Mouse (Mus musculus): ENCODE results near the gene Clcc1. TPM values are rescaled to one million over a fixed set of nuclear protein-coding genes. Genes with fewer than 3 reads are reported as not detected.

The Clcc1 gene
- polyA plus RNA-seq, 1 experiment = 21.4 TPM

- 64% methylated on average over 3 of the region's 3 CpGs for WGBS
- TF ChIP-seq POLR2A (IDR thresholded peaks at IDR 0.05; ENCODE audit: low read depth, low read length) (no peak), CTCF (IDR thresholded peaks at IDR 0.05; ENCODE audit: extremely low read depth, insufficient read depth, insufficient read length, insufficient replicate concordance) (no peak)
- Histone ChIP-seq H3K27me3 (ENCODE audit: control insufficient read depth, insufficient read depth, low read length) (peaks cover 9% of the 10 kb centered on the region), H3K36me3 (ENCODE audit: control insufficient read depth, insufficient read depth, low read length) (no peaks in the 10 kb centered on the region), H3K27ac (ENCODE audit: insufficient read depth, low read length) (no peak overlapping the region), H3K4me1 (ENCODE audit: control insufficient read depth, insufficient read depth, insufficient read length) (peaks cover 3% of the 10 kb centered on the region; the same call in 1 of the 2 replicates), H3K4me3 (ENCODE audit: extremely low read depth, insufficient read depth, insufficient read length) (no peak overlapping the region)
- no peak for DNase-seq (ENCODE audit: low read depth in 1 of 2, low spot score in 2 of 2)
Observed at GRCm38 (mm10) chr3:108719761-108720160, 66.0 kb downstream of the Clcc1 start.

- Histone ChIP-seq H3K4me1 (ENCODE audit: control insufficient read depth, insufficient read depth, insufficient read length) (peaks cover 3% of the 10 kb centered on the region; the same call in 1 of the 2 replicates), H3K4me3 (ENCODE audit: extremely low read depth, insufficient read depth, insufficient read length) (peak overlapping the region; percentile 77), H3K27me3 (ENCODE audit: control insufficient read depth, insufficient read depth, low read length) (peaks cover 9% of the 10 kb centered on the region), H3K36me3 (ENCODE audit: control insufficient read depth, insufficient read depth, low read length) (no peaks in the 10 kb centered on the region), H3K27ac (ENCODE audit: insufficient read depth, low read length) (no peak overlapping the region)
- TF ChIP-seq POLR2A (IDR thresholded peaks at IDR 0.05; ENCODE audit: low read depth, low read length) (no peak), CTCF (IDR thresholded peaks at IDR 0.05; ENCODE audit: extremely low read depth, insufficient read depth, insufficient read length, insufficient replicate concordance) (no peak)
- DNase-seq (ENCODE audit: low read depth in 1 of 2, low spot score in 2 of 2) = no peak
- 4% methylated on average over 44 of the region's 44 CpGs for WGBS
Observed at GRCm38 (mm10) chr3:108721076-108721991, 67.6 kb downstream of the Clcc1 start.

GRCm38 (mm10) chr3:108722036-108722872, 68.5 kb downstream of the Clcc1 start, which contains the start of gene Gpsm2:
Gene Gpsm2, minus strand, starts transcription at chr3:108722309.
- Histone ChIP-seq H3K27me3 (ENCODE audit: control insufficient read depth, insufficient read depth, low read length) (peaks cover 9% of the 10 kb centered on the region), H3K27ac (ENCODE audit: insufficient read depth, low read length) (no peak within 1 kb of the TSS), H3K36me3 (ENCODE audit: control insufficient read depth, insufficient read depth, low read length) (no peaks in the 10 kb centered on the region), H3K4me3 (ENCODE audit: extremely low read depth, insufficient read depth, insufficient read length) (peak within 1 kb of the TSS; percentile 77), H3K4me1 (ENCODE audit: control insufficient read depth, insufficient read depth, insufficient read length) (peaks cover 3% of the 10 kb centered on the region; the same call in 1 of the 2 replicates)
- peak; percentile 64 to 86 for DNase-seq (ENCODE audit: low read depth in 1 of 2, low spot score in 2 of 2)
- TF ChIP-seq CTCF (IDR thresholded peaks at IDR 0.05; ENCODE audit: extremely low read depth, insufficient read depth, insufficient read length, insufficient replicate concordance) (no peak), POLR2A (IDR thresholded peaks at IDR 0.05; ENCODE audit: low read depth, low read length) (no peak)
- 8% methylated on average over 52 of the region's 53 CpGs for WGBS

- Histone ChIP-seq H3K27me3 (ENCODE audit: control insufficient read depth, insufficient read depth, low read length) (peaks cover 9% of the 10 kb centered on the region), H3K27ac (ENCODE audit: insufficient read depth, low read length) (no peak overlapping the region)
- WGBS = 65% methylated on average over 7 of the region's 7 CpGs
Observed at GRCm38 (mm10) chr3:108726413-108726812, 72.7 kb downstream of the Clcc1 start.

GRCm38 (mm10) chr3:108727344-108727743, 73.6 kb downstream of the Clcc1 start:
- no peak for DNase-seq (ENCODE audit: low read depth in 1 of 2, low spot score in 2 of 2)
- no peak overlapping the region for H3K4me3 ChIP-seq (ENCODE audit: extremely low read depth, insufficient read depth, insufficient read length)
- no peaks in the 10 kb centered on the region for H3K4me1 ChIP-seq (ENCODE audit: control insufficient read depth, insufficient read depth, insufficient read length)
- H3K36me3 ChIP-seq (ENCODE audit: control insufficient read depth, insufficient read depth, low read length) = no peaks in the 10 kb centered on the region
- H3K27ac ChIP-seq (ENCODE audit: insufficient read depth, low read length) = no peak overlapping the region
- H3K27me3 ChIP-seq (ENCODE audit: control insufficient read depth, insufficient read depth, low read length) = peaks cover 4% of the 10 kb centered on the region
- TF ChIP-seq POLR2A (IDR thresholded peaks at IDR 0.05; ENCODE audit: low read depth, low read length) (no peak), CTCF (IDR thresholded peaks at IDR 0.05; ENCODE audit: extremely low read depth, insufficient read depth, insufficient read length, insufficient replicate concordance) (no peak)

More at GRCm38 (mm10) chr3:108726413-108726812, 72.7 kb downstream of the Clcc1 start:
- H3K4me1 ChIP-seq (ENCODE audit: control insufficient read depth, insufficient read depth, insufficient read length) = no peaks in the 10 kb centered on the region
- DNase-seq (ENCODE audit: low read depth in 1 of 2, low spot score in 2 of 2) = no peak
- TF ChIP-seq POLR2A (IDR thresholded peaks at IDR 0.05; ENCODE audit: low read depth, low read length) (no peak), CTCF (IDR thresholded peaks at IDR 0.05; ENCODE audit: extremely low read depth, insufficient read depth, insufficient read length, insufficient replicate concordance) (no peak)
- no peaks in the 10 kb centered on the region for H3K36me3 ChIP-seq (ENCODE audit: control insufficient read depth, insufficient read depth, low read length)
- no peak overlapping the region for H3K4me3 ChIP-seq (ENCODE audit: extremely low read depth, insufficient read depth, insufficient read length)

GRCm38 (mm10) chr3:108727776-108728175, 74.1 kb downstream of the Clcc1 start:
- no peaks in the 10 kb centered on the region for H3K27me3 ChIP-seq (ENCODE audit: control insufficient read depth, insufficient read depth, low read length)
- 40% methylated on average over 3 of the region's 3 CpGs for WGBS
- TF ChIP-seq POLR2A (IDR thresholded peaks at IDR 0.05; ENCODE audit: low read depth, low read length) (no peak), CTCF (IDR thresholded peaks at IDR 0.05; ENCODE audit: extremely low read depth, insufficient read depth, insufficient read length, insufficient replicate concordance) (no peak)
- no peak for DNase-seq (ENCODE audit: low read depth in 1 of 2, low spot score in 2 of 2)
- H3K4me3 ChIP-seq (ENCODE audit: extremely low read depth, insufficient read depth, insufficient read length) = no peak overlapping the region
- H3K36me3 ChIP-seq (ENCODE audit: control insufficient read depth, insufficient read depth, low read length) = no peaks in the 10 kb centered on the region
- no peaks in the 10 kb centered on the region for H3K4me1 ChIP-seq (ENCODE audit: control insufficient read depth, insufficient read depth, insufficient read length)
- H3K27ac ChIP-seq (ENCODE audit: insufficient read depth, low read length) = no peak overlapping the region

Other genes with a start within 250 kb of the Clcc1 start
- gene Celsr2, start 238.4 kb upstream of the Clcc1 start, polyA plus RNA-seq (2012; rRNA removed) = 2.6 and 4.2 TPM in 2 replicates
- gene Sars, start 208.7 kb upstream of the Clcc1 start, polyA plus RNA-seq (2012; rRNA removed) = 22.2 and 27.0 TPM in 2 replicates
- gene 1700013F07Rik, start 119.8 kb upstream of the Clcc1 start, polyA plus RNA-seq (2012; rRNA removed) = not detected in 2 replicates
- gene 5330417C22Rik, start 117.4 kb upstream of the Clcc1 start, polyA plus RNA-seq (2012; rRNA removed) = 2.2 and 2.5 TPM in 2 replicates
- 2.4 and 2.6 TPM in 2 replicates for gene Tmem167b, start 91.4 kb upstream of the Clcc1 start, polyA plus RNA-seq (2012; rRNA removed)
- gene Taf13, start 82.2 kb upstream of the Clcc1 start, polyA plus RNA-seq (2012; rRNA removed) = 1.2 and 1.3 TPM in 2 replicates
- 2.6 and 2.9 TPM in 2 replicates for gene Wdr47, start 62.6 kb upstream of the Clcc1 start, polyA plus RNA-seq (2012; rRNA removed)
- gene Gpsm2, start 68.4 kb downstream of the Clcc1 start, polyA plus RNA-seq (2012; rRNA removed) = 1.8 and 2.5 TPM in 2 replicates
- 0.05 and 0.07 TPM in 2 replicates for gene Aknad1, start 85.7 kb downstream of the Clcc1 start, polyA plus RNA-seq (2012; rRNA removed)
- gene Stxbp3, start 186.6 kb downstream of the Clcc1 start, polyA plus RNA-seq (2012; rRNA removed) = 6.0 and 6.9 TPM in 2 replicates
- gene Fndc7, start 236.1 kb downstream of the Clcc1 start, polyA plus RNA-seq (2012; rRNA removed) = 1.7 and 2.0 TPM in 2 replicates